Mouse (Mus musculus): ENCODE measurements at regions not wholly inside any gene's neighbourhood (a gene's known extent, or its start where the extent isn't known, plus 50 kb on each side); places are given as distances from the start of the nearest gene placed in this dataset.

DNA sequence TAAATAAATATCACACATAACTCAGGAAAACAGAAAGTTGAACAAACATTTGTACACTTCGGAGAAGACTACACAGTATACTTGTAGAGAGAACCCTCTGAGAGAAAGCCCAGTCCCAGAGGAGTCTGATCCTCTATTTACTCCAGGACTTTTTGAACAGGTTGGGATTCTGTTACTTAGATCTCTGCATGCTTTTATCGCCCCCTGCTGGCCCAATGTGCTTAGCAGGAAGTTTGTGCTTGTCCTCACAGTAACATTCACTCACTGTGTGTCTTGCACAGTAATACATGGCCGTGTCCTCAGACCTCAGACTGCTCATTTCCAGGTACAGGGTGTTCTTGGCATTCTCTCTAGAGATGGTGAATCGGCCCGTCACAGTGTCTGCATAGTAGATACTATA is 282.7 kb downstream of the Adam6a start:
- TF ChIP-seq CTCF (IDR thresholded peaks at IDR 0.05; ENCODE audit: low read depth) (peak; percentile 28), EP300 (optimal IDR thresholded peaks at IDR 0.05) (no peak)

Measured in stomach, postnatal 0 days (tissue).